Mouse (Mus musculus): ENCODE data around the gene Ntmt1. TPM values are rescaled to one million over a fixed set of nuclear protein-coding genes. Genes with fewer than 3 reads are reported as not detected.

Gene Ntmt1
- total RNA-seq, 1 experiment from 2014 or later, result 16.4 TPM

- ATAC-seq (replicated peaks; ENCODE audit: low read depth, poor library complexity, severe bottlenecking), result no peak
Observed at GRCm38 (mm10) chr2:30782312-30783290, 25.0 kb upstream of the Ntmt1 start.

- peak; percentile 55; the same call in 1 of the 2 replicates for ATAC-seq (replicated peaks; ENCODE audit: low read depth, poor library complexity, severe bottlenecking)
Observed at GRCm38 (mm10) chr2:30783346-30783745, 24.3 kb upstream of the Ntmt1 start.

GRCm38 (mm10) chr2:30784078-30784994, 23.3 kb upstream of the Ntmt1 start:
- ATAC-seq (replicated peaks; ENCODE audit: low read depth, poor library complexity, severe bottlenecking), result peak; percentile 17; the same call in 1 of the 2 replicates

DNA sequence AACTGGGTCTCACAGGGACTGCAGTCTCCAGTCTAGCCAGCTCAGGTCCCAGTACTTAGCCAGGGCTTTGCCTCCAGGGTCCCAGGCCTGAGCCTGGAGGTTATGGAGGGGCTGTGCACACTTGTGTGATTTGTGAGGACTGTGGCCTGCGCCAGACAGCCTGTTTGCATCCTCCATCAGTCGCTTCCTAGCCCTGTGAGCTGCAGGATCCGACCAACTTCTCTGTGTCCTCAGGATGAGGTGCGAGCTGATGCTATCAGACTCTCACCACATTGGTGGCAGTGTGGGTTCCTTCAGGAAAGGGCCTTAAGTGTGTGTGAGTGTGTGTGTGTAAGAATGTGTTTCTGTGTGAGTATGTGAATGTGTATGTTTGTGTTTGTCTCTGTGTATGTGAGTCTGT, 20.2 kb upstream of the Ntmt1 start:
- ATAC-seq (replicated peaks; ENCODE audit: low read depth, poor library complexity, severe bottlenecking), result no peak

GRCm38 (mm10) chr2:30792061-30792460, 15.6 kb upstream of the Ntmt1 start:
- ATAC-seq (replicated peaks; ENCODE audit: low read depth, poor library complexity, severe bottlenecking), result no peak

- ATAC-seq (replicated peaks; ENCODE audit: low read depth, poor library complexity, severe bottlenecking), result peak; percentile 78
Observed at GRCm38 (mm10) chr2:30794179-30795108, 13.2 kb upstream of the Ntmt1 start.

- no peak for ATAC-seq (replicated peaks; ENCODE audit: low read depth, poor library complexity, severe bottlenecking)
Observed at GRCm38 (mm10) chr2:30795271-30795888, 12.2 kb upstream of the Ntmt1 start.

GRCm38 (mm10) chr2:30795889-30796275, 11.7 kb upstream of the Ntmt1 start:
- no peak for ATAC-seq (replicated peaks; ENCODE audit: low read depth, poor library complexity, severe bottlenecking)

DNA sequence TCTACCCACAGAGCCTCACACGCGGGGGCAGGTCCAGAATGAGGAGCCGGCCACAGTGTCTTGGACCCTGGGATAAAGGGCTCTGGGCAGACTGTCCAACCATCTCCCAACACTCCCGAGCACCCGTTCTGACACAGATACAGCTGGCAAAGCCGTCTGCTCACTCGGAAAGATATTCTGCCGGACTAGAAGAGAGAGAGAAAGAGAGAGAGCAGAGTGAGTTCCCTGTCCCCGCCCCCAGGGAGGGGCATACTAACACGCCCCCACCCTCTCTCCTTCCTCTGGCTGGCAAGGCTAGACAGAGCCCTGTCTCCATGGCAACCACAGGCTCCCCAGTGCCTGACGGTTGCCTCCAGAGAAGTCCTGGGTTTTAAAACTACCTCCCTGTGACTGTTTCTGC, 11.2 kb upstream of the Ntmt1 start:
- ATAC-seq (replicated peaks; ENCODE audit: low read depth, poor library complexity, severe bottlenecking), result peak; percentile 82

GRCm38 (mm10) chr2:30799456-30799855, 8.2 kb upstream of the Ntmt1 start:
- ATAC-seq (replicated peaks; ENCODE audit: low read depth, poor library complexity, severe bottlenecking), result no peak

DNA sequence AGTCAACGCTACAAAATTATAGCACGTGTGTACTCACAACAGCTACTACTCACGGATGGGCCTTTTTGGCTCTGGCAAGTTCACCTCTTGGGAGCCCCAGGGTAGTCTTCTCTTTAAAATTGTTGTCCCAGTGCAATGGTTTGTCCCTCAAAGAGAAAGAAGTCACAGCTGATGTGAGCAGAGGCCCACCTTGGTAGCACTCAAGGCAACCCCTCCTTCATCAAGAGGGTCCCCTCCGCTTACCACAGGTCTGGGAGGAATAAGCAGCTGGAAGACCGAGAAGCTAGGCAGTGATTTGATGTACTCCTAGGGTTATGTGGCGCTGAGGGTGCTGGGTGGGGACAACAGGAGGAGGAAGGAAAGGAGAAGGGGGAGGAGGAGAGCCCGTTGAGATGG, 7.0 kb upstream of the Ntmt1 start:
- no peak for ATAC-seq (replicated peaks; ENCODE audit: low read depth, poor library complexity, severe bottlenecking)

GRCm38 (mm10) chr2:30801067-30801852, 6.4 kb upstream of the Ntmt1 start:
- peak; percentile 63 for ATAC-seq (replicated peaks; ENCODE audit: low read depth, poor library complexity, severe bottlenecking)

DNA sequence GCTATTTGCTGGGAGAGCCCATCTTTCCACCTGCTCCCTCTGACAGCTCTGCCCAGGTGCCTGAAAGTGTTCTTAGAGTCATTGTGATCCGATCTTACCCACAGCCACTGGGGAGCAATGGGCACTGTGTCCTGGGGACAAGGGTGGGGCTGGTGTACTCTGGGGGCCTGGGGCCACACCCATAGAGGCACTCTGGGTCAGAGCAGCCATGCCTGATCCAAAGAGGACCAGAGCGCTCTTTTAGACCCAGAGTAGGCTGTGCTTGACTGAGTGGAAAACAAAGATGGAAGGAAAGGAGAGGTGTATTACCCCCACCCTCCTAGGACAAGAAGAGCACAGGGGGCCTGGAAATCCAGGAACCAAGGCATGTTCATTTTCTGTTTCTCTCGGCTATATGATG, 4.0 kb upstream of the Ntmt1 start, which contains the start of gene 1700001O22Rik:
1700001O22Rik (minus strand) TSS at position 58 of the 400 bp plus-strand sequence.
- no peak for ATAC-seq (replicated peaks; ENCODE audit: low read depth, poor library complexity, severe bottlenecking)

- no peak for ATAC-seq (replicated peaks; ENCODE audit: low read depth, poor library complexity, severe bottlenecking)
Observed at GRCm38 (mm10) chr2:30805983-30806382, 1.6 kb upstream of the Ntmt1 start.

DNA sequence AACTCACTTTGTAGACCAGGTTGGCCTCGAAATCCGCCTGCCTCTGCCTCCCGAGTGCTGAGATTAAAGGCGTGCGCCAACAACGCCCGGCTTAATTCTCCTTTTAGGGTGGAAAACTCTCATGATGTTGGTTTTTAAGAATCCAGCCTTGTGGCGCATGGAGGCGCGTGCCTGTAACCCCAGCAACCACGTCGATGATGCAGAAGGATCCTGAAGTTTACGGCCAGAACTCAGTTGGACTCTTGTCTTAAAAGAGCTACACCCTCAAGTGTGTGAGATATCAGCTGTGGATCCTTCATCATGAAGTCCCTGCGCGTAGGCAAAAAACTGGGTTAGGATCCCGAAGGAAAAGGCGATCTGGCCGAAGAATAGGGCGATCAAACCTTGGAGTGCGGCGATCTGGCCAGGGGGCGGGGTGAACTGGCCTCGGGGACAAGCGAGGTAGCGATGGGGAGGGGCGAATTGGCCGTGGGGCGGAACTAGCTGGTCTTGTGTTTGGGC, 429 bp upstream of the Ntmt1 start:
- ATAC-seq (replicated peaks; ENCODE audit: low read depth, poor library complexity, severe bottlenecking), result peak; percentile 26

- ATAC-seq (replicated peaks; ENCODE audit: low read depth, poor library complexity, severe bottlenecking), result no peak
Observed at GRCm38 (mm10) chr2:30808296-30808655, 650 bp downstream of the Ntmt1 start.

GRCm38 (mm10) chr2:30809503-30809902, 1.9 kb downstream of the Ntmt1 start:
- no peak for ATAC-seq (replicated peaks; ENCODE audit: low read depth, poor library complexity, severe bottlenecking)

- ATAC-seq (replicated peaks; ENCODE audit: low read depth, poor library complexity, severe bottlenecking), result no peak
Observed at GRCm38 (mm10) chr2:30810573-30810972, 2.9 kb downstream of the Ntmt1 start.

All from common myeloid progenitor, adult 5-6 weeks (primary cell).